8 mouse cellular contexts compared by ENCODE assay signal in the genomic region with DNA sequence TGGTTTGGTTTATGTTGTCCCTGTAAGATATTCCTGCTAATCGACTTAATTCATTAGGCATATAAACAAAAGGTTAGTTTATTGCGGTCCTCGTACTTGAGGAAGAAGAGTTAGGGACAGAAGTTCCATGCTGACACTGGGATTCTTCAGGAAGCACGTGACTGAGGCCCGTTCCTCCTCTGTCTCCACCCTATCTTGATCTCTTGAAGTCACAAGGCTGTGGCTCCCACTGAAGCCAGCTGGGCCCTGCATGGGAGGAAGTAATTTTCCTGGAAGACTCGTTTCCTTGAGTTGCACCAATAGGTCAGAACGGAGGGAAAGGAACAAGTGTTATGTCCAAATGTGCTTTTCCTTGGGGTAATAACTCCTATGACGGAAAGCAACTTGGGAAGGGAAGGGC. TPM values are rescaled to one million over a fixed set of nuclear protein-coding genes. Genes with fewer than 3 reads are reported as not detected.
DNase-seq lines count a peak whose midpoint lies in the region; TF ChIP-seq lines count a peak whose summit lies in the region.

No protein-coding gene starts in this region.

- no peak for TF ChIP-seq CTCF in cerebellum, adult 2 months (IDR thresholded peaks at IDR 0.05; ENCODE audit: borderline replicate concordance, insufficient read depth, low read depth, low read length)

- no peak overlapping the region for H3K27ac ChIP-seq in cerebellum, adult 2 months (ENCODE audit: insufficient read depth, low read length)

- no peaks in the 10 kb centered on the region for H3K27me3 ChIP-seq in cerebellum, adult 2 months (ENCODE audit: control insufficient read depth, insufficient read depth, low read length)

- DNase-seq in retina, postnatal 1 day, result peak; percentile 3
- no peak for DNase-seq in retina, embryonic 14.5 days (ENCODE audit: low spot score)
- peak; percentile 47 to 64 for DNase-seq in heart, adult 9 months (ENCODE audit: low spot score in 2 of 2)
- peak; percentile 52 for DNase-seq in kidney, adult 9 months
- peak; percentile 53 for DNase-seq in lung, postnatal 25 days (ENCODE audit: low spot score)
- no peak for DNase-seq in frontal cortex, postnatal 10 days (ENCODE audit: low spot score in 2 of 2)
- DNase-seq in cerebellum, adult 2 months, result no peak
- DNase-seq in layer of hippocampus, adult 8-10 months (ENCODE audit: low spot score in 2 of 2), result no peak

- TF ChIP-seq POLR2A in cerebellum, adult 2 months (IDR thresholded peaks at IDR 0.05; ENCODE audit: borderline replicate concordance, insufficient read depth, low read length), result no peak

- H3K4me1 ChIP-seq in cerebellum, adult 2 months (ENCODE audit: control insufficient read depth, insufficient read depth, low read length), result 0 out of 2 replicates have a peak, but pooled peaks cover 4% of the 10 kb centered on the region

- no peak overlapping the region for H3K4me3 ChIP-seq in cerebellum, adult 2 months (replicated peaks; ENCODE audit: insufficient read depth, low read depth, low read length)

- WGBS in cerebellum, adult 2 months, result 68% methylated on average over 8 of the region's 8 CpGs

RNA-seq across cellular contexts. Expression of gene Slc38a6, which starts 1.0 kb away (rescaled TPM):
- polyA plus RNA-seq in cerebellum, adult 2 months (2012; rRNA removed), result 23.6 and 25.9 TPM in 2 replicates
- total RNA-seq in layer of hippocampus, adult 8-10 months (2022), result 10 to 100 TPM; 14.6 to 22.1 (median 19.2) TPM

RNA-seq across cellular contexts. Expression of gene Trmt5, which starts 1.1 kb away (rescaled TPM):
- 13.9 and 15.7 TPM in 2 replicates for polyA plus RNA-seq in cerebellum, adult 2 months (2012; rRNA removed)
- 10 to 100 TPM; 11.2 to 14.4 (median 12.3) TPM for total RNA-seq in layer of hippocampus, adult 8-10 months (2022)

Comparison
In these comparisons a context has a peak if more than half of its experiments do, and no peak if none do; other contexts are left out.
1. DNase-seq: peak in retina, postnatal 1 day (single experiment), heart, adult 9 months (2 of 2), kidney, adult 9 months (single experiment) and lung, postnatal 25 days (single experiment); none in retina, embryonic 14.5 days (single experiment), frontal cortex, postnatal 10 days (0 of 2), cerebellum, adult 2 months (0 of 2) and layer of hippocampus, adult 8-10 months (0 of 2).